Mouse (Mus musculus) midbrain, embryonic 15.5 days (tissue): ENCODE measurements around the gene Ap5b1. TPM values are rescaled to one million over a fixed set of nuclear protein-coding genes. Genes with fewer than 3 reads are reported as not detected.

Experiments used
- ATAC-seq: fragments of 200-750 bp; cut with Nextera tagmentation; replicated peaks from 2 replicates; pipeline ENCODE4 v1.8.0; 2017; ENCODE audit warnings: moderate TSS enrichment
- H3K27ac ChIP-seq: fragments of 300-500 bp; sonication (generic); 2 replicates; pipeline ENCODE4 v1.5.1; 2015; ENCODE audit warnings: mild to moderate bottlenecking, inconsistent platforms
- H3K27me3 ChIP-seq: fragments of 300-500 bp; sonication (generic); replicated peaks from 2 replicates; pipeline ENCODE4 v1.6.1; 2015; ENCODE audit warnings: inconsistent platforms
- H3K36me3 ChIP-seq: fragments of 300-500 bp; sonication (generic); replicated peaks from 2 replicates; pipeline ENCODE4 v1.6.1; 2015; ENCODE audit warnings: inconsistent platforms
- H3K4me1 ChIP-seq: fragments of 300-500 bp; sonication (generic); 2 replicates; pipeline ENCODE4 v1.6.1; 2015; ENCODE audit warnings: inconsistent platforms
- H3K4me2 ChIP-seq: fragments of 300-500 bp; sonication (generic); 2 replicates; pipeline ENCODE4 v1.6.1; 2015; ENCODE audit warnings: inconsistent platforms, mild to moderate bottlenecking, moderate library complexity
- H3K4me3 ChIP-seq: fragments of 300-500 bp; sonication (generic); 2 replicates; pipeline ENCODE4 v1.5.1; 2015; ENCODE audit warnings: mild to moderate bottlenecking, inconsistent platforms
- H3K9ac ChIP-seq: fragments of 300-500 bp; sonication (generic); 2 replicates; pipeline ENCODE4 v1.6.1; 2015; ENCODE audit warnings: mild to moderate bottlenecking, inconsistent platforms
- H3K9me3 ChIP-seq: fragments of 300-500 bp; sonication (generic); 2 replicates; pipeline ENCODE4 v1.6.1; 2016; ENCODE audit warnings: inconsistent platforms
- WGBS: fragments of 180-500 bp; shearing (Covaris S2); methylation state at CpG from one replicate; pipeline ENCODE4 v1.1.7; 2015; ENCODE audit warnings: mixed read lengths; 5-methylcytosine and 5-hydroxymethylcytosine counted together
- polyA plus RNA-seq: library from polyadenylated mRNA; unstranded; fragments of >200 nt; fragmentation: Nextera tagmentation; extraction: Ambion mirVana; gene quantifications from 2 replicates; pipeline ENCODE4 v1.2.1, GENCODE M21; 2015

Gene Ap5b1
- polyA plus RNA-seq, 1 experiment from 2014 or later: 3.0 TPM

DNA sequence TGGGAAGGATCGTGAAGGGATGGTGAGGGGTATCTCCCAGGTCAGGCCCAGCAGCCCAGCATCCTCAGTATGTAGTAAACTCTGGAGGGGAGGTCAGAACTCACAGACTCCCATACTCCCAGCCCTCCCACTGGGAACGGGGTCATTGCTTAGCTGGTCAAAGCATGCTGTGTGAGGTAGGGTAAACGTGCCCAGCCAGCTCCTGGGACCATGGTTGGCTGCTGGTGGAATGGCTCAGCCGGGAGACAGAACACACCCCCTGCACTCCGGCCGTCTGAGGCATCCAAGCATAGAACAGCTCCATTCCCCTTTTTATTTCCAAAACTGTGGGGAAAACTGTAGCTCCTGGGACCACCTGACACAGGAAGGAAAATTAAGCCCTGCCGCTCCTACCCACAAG is 9.7 kb upstream of the Ap5b1 start:
- 31% methylated on average over 7 of the region's 7 CpGs for WGBS
- no peak for ATAC-seq
- H3K9me3 ChIP-seq: no peaks in the 10 kb centered on the region

GRCm38 (mm10) chr19:5558770-5559169 is 9.1 kb upstream of the Ap5b1 start:
- Histone ChIP-seq H3K36me3 (no peaks in the 10 kb centered on the region), H3K4me3 (no peak overlapping the region), H3K27ac (no peak overlapping the region), H3K4me2 (no peak overlapping the region), H3K9me3 (no peaks in the 10 kb centered on the region), H3K9ac (no peak overlapping the region), H3K4me1 (peaks cover 17% of the 10 kb centered on the region), H3K27me3 (peaks cover 76% of the 10 kb centered on the region)
- no peak for ATAC-seq
- 61% methylated on average over 8 of the region's 8 CpGs for WGBS

More for the DNA sequence above, 9.7 kb upstream of the Ap5b1 start:
- H3K4me1 ChIP-seq: peaks cover 17% of the 10 kb centered on the region
- H3K27ac ChIP-seq: no peak overlapping the region
- no peak overlapping the region for H3K4me3 ChIP-seq
- no peak overlapping the region for H3K4me2 ChIP-seq
- H3K9ac ChIP-seq: no peak overlapping the region
- H3K27me3 ChIP-seq: peaks cover 71% of the 10 kb centered on the region
- H3K36me3 ChIP-seq: no peaks in the 10 kb centered on the region

DNA sequence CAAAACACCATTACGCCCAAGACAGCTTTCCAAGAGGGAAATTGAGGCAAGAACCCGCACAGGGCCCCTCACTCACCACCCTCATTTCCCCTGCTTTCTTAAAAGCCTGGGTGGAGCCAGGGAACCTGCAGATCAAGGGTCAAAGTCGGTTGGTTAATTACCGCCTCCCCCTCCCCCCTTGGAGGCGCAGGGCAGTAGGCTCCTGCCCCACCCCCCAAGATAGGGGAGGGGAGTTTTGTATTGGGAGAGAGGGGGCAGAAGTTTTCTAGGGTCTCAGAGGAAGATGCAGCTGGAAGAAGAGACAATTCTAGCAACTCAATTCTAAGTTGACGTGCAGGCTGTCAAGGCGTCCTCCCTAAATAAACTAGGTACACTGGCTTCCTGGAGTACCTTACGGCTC is 8.6 kb upstream of the Ap5b1 start:
- no peaks in the 10 kb centered on the region for H3K9me3 ChIP-seq
- peak overlapping the region; percentile 74; the same call in 1 of the 2 replicates for H3K4me2 ChIP-seq
- peaks cover 17% of the 10 kb centered on the region for H3K4me1 ChIP-seq
- no peak overlapping the region for H3K9ac ChIP-seq
- H3K36me3 ChIP-seq: no peaks in the 10 kb centered on the region
- ATAC-seq: no peak
- H3K27me3 ChIP-seq: peaks cover 81% of the 10 kb centered on the region
- no peak overlapping the region for H3K27ac ChIP-seq
- H3K4me3 ChIP-seq: peak overlapping the region; percentile 36
- WGBS: 16% methylated on average over 8 of the region's 8 CpGs

GRCm38 (mm10) chr19:5559631-5560456 is 8.0 kb upstream of the Ap5b1 start:
- under 1% methylated on average over 69 of the region's 69 CpGs for WGBS
- H3K9ac ChIP-seq: peak overlapping the region; percentile 23; the same call in 1 of the 2 replicates
- peak overlapping the region; percentile 74 for H3K4me2 ChIP-seq

DNA sequence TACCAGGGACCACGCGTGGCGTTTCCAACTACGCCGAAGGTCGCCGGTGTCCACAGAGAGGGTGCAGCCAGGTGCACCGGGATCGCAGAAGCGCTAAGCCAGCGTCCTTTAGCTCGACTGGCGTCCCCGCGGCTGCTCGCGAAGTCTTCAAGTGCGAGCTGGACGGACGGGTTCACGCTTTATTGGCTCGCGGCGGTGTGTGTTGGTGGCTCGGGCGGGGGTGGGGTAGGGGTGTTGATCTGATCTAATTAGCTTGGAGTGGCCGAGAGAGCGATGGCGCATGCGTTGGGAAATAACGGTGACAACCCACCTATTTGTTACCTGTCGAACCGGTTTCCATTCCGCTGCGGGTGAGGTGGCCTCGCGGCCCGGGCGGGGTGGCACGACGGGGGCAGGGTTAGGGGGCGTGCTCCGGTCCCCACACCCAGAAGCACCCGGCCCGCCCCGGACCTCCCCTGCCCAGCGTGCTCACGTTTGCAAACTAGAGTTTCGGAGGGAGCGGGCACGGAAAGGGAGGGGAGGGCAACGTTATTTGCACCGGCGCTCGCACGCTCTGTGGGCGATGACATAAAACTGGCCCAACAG is 7.3 kb upstream of the Ap5b1 start, which contains the start of gene Ovol1:
TSS of gene Ovol1 (minus strand) at position 190 of the 585 bp plus-strand sequence.
- peaks cover 17% of the 10 kb centered on the region for H3K4me1 ChIP-seq
- H3K4me2 ChIP-seq: peak within 1 kb of the TSS; percentile 74
- ATAC-seq: no peak
- no peak within 1 kb of the TSS for H3K27ac ChIP-seq
- peak within 1 kb of the TSS; percentile 25; the same call in 1 of the 2 replicates for H3K9ac ChIP-seq
- WGBS: under 1% methylated on average over 57 of the region's 57 CpGs
- peak within 1 kb of the TSS; percentile 36 for H3K4me3 ChIP-seq
- no peaks in the 10 kb centered on the region for H3K9me3 ChIP-seq
- H3K27me3 ChIP-seq: peaks cover 85% of the 10 kb centered on the region
- H3K36me3 ChIP-seq: no peaks in the 10 kb centered on the region

More at GRCm38 (mm10) chr19:5559631-5560456, 8.0 kb upstream of the Ap5b1 start:
- ATAC-seq: no peak
- no peak overlapping the region for H3K27ac ChIP-seq
- peaks cover 83% of the 10 kb centered on the region for H3K27me3 ChIP-seq
- no peaks in the 10 kb centered on the region for H3K36me3 ChIP-seq
- H3K9me3 ChIP-seq: no peaks in the 10 kb centered on the region
- H3K4me3 ChIP-seq: peak overlapping the region; percentile 36
- peaks cover 17% of the 10 kb centered on the region for H3K4me1 ChIP-seq

- H3K36me3 ChIP-seq: no peaks in the 10 kb centered on the region
- H3K27me3 ChIP-seq: peaks cover 83% of the 10 kb centered on the region
- H3K9me3 ChIP-seq: no peaks in the 10 kb centered on the region
- ATAC-seq: no peak
- whole genome bisulfite sequencing: 19% methylated on average over 10 of the region's 10 CpGs
- H3K4me3 ChIP-seq: peak overlapping the region; percentile 36; the same call in 1 of the 2 replicates
- no peak overlapping the region for H3K9ac ChIP-seq
- H3K27ac ChIP-seq: no peak overlapping the region
- H3K4me2 ChIP-seq: peak overlapping the region; percentile 74
- peaks cover 17% of the 10 kb centered on the region for H3K4me1 ChIP-seq
Measured at GRCm38 (mm10) chr19:5561252-5561790, 6.5 kb upstream of the Ap5b1 start.

DNA sequence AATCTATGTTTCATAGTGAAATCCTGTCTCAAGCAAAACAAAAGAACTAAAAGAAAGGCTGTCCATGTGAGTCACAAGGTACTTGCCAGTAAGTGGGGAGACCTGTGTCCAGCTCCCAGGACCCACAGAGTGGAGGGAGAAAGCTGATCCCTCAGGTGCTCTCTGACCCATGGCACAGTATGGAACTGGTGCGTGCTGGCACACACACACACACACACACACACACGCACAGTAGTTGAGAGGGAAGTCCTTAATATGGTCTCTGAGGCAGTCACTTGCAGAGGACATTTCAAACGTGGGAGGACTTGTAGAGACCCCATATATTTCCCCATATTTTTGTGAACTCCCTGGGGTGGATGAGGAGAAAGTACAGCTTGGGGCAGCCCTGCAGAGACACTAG is 5.9 kb upstream of the Ap5b1 start:
- Histone ChIP-seq H3K9me3 (no peaks in the 10 kb centered on the region), H3K36me3 (no peaks in the 10 kb centered on the region), H3K4me1 (peaks cover 22% of the 10 kb centered on the region), H3K27ac (no peak overlapping the region), H3K4me2 (no peak overlapping the region), H3K9ac (no peak overlapping the region), H3K4me3 (no peak overlapping the region), H3K27me3 (peaks cover 84% of the 10 kb centered on the region)
- 53% methylated on average over 3 of the region's 3 CpGs for WGBS
- no peak for ATAC-seq

GRCm38 (mm10) chr19:5562776-5563175 is 5.0 kb upstream of the Ap5b1 start:
- H3K27me3 ChIP-seq: peaks cover 78% of the 10 kb centered on the region
- WGBS: 93% methylated on average over 10 of the region's 10 CpGs
- no peak for ATAC-seq

DNA sequence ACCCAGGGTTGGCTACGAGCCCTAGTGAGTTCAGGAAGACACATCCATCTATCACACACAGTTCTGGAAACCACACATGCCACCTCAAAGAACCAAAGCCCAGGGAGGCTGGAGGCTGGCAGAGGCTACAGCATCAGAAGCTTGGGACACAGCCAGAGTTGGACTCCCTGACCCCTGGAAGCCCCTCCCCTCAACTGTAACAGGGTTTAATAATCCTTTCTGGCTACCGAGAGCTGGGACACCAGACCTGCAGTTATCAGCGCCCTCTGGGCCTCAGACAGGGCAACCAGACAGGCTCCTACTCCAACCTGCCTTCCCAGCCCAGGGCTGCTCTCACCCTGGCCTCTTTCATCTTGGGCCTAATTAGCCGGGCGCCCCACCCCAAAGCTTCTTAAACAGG is 1.5 kb upstream of the Ap5b1 start:
- Histone ChIP-seq H3K9ac (no peak overlapping the region), H3K9me3 (no peaks in the 10 kb centered on the region), H3K27me3 (peaks cover 42% of the 10 kb centered on the region), H3K36me3 (no peaks in the 10 kb centered on the region), H3K4me3 (no peak overlapping the region), H3K4me2 (peak overlapping the region; percentile 83; the same call in 1 of the 2 replicates), H3K4me1 (peaks cover 21% of the 10 kb centered on the region), H3K27ac (no peak overlapping the region)
- WGBS: 59% methylated on average over 5 of the region's 5 CpGs
- no peak for ATAC-seq

More at GRCm38 (mm10) chr19:5562776-5563175, 5.0 kb upstream of the Ap5b1 start:
- no peak overlapping the region for H3K4me2 ChIP-seq
- no peak overlapping the region for H3K9ac ChIP-seq
- H3K9me3 ChIP-seq: no peaks in the 10 kb centered on the region
- H3K4me1 ChIP-seq: peaks cover 27% of the 10 kb centered on the region
- H3K36me3 ChIP-seq: no peaks in the 10 kb centered on the region
- H3K4me3 ChIP-seq: no peak overlapping the region
- no peak overlapping the region for H3K27ac ChIP-seq

GRCm38 (mm10) chr19:5567180-5567533 is 668 bp upstream of the Ap5b1 start:
- Histone ChIP-seq H3K27me3 (peaks cover 34% of the 10 kb centered on the region), H3K27ac (peak overlapping the region; percentile 85), H3K4me3 (peak overlapping the region; percentile 75), H3K4me2 (peak overlapping the region; percentile 83), H3K9me3 (no peaks in the 10 kb centered on the region), H3K4me1 (peaks cover 21% of the 10 kb centered on the region), H3K36me3 (no peaks in the 10 kb centered on the region), H3K9ac (peak overlapping the region; percentile 69)
- under 1% methylated on average over 26 of the region's 26 CpGs for WGBS
- ATAC-seq: no peak

- H3K4me3 ChIP-seq: peak overlapping the region; percentile 75
- H3K4me1 ChIP-seq: peaks cover 21% of the 10 kb centered on the region
- no peaks in the 10 kb centered on the region for H3K9me3 ChIP-seq
- ATAC-seq: peak; percentile 25
- no peaks in the 10 kb centered on the region for H3K36me3 ChIP-seq
- peaks cover 20% of the 10 kb centered on the region for H3K27me3 ChIP-seq
- H3K27ac ChIP-seq: peak overlapping the region; percentile 85; the same call in 1 of the 2 replicates
- H3K4me2 ChIP-seq: peak overlapping the region; percentile 83
- peak overlapping the region; percentile 69; the same call in 1 of the 2 replicates for H3K9ac ChIP-seq
- 6% methylated on average over 27 of the region's 27 CpGs for WGBS
Measured at GRCm38 (mm10) chr19:5568470-5569140, 780 bp downstream of the Ap5b1 start.

DNA sequence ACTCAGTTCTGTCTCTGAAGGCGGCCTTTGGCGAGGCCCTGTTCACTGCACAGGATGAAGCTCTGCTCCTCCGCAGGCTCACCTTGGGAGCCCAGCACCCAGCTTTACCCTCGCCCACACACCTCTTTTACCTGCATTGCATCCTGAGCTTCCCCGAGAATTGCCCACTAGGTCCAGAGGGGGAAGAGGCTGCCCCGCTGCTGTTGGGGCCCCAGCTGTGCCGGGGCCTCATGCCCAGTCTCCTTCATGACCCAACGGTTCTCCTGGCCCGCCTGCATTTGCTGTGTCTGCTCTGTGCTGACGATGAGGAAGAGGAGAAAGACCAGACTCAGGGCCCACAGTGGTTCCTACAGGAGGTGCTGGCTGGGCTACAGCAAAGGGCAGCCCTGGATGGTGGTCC is 1.7 kb downstream of the Ap5b1 start:
- Histone ChIP-seq H3K4me1 (peaks cover 21% of the 10 kb centered on the region), H3K4me3 (no peak overlapping the region), H3K36me3 (no peaks in the 10 kb centered on the region), H3K27ac (no peak overlapping the region), H3K4me2 (no peak overlapping the region), H3K27me3 (peaks cover 13% of the 10 kb centered on the region), H3K9ac (no peak overlapping the region), H3K9me3 (no peaks in the 10 kb centered on the region)
- 89% methylated on average over 10 of the region's 10 CpGs for WGBS
- ATAC-seq: no peak
